Mouse (Mus musculus): Measurements from ENCODE around the gene Synpo2. TPM values are rescaled to one million over a fixed set of nuclear protein-coding genes. Genes with fewer than 3 reads are reported as not detected.

Synpo2 gene
- polyA plus RNA-seq, 1 experiment from 2014 or later = 39.9 TPM

DNA sequence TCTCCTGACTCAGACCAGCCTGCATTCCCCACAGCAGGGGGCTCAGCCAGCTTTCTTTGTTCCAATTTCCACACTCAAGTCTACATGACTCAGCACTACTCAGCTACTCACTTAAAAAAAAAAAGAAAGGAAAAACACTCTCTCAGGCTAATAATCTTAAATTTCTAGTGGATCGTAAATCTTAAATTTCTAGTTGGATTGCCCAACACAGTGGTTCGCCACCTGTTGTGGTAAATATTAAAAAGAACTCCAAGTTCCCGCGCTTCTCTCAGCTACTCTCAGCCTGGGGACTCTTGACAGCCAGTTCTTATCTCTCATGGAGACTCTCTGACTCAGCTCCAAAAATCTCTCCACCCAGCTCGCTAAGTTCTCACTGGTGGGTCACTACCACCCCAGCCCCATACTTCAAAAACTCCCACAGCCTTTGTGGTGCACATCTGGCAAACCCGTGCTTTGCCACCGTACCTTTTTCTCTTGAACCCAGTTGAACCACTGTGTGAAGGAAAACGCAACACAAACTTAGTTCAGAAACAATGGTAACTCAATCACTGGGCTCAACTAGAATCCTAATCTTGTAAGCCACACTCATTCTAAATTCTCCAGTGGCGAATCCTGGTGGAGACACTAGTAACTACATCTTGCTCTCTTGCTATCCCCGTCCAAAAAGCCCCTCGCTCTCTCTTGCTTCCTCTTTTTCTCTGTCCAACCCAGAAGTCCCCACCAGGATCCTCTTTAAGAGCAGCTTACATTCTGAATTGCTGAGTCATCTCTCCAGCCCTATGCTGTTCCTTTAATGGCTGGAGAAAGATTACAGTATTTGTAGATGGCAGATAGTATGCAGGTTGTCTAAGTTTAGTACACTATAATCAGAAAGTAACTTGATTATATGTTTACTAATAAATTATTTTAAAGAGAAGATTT lies 20.5 kb upstream of the Synpo2 start:
- H3K9me3 ChIP-seq (ENCODE audit: control insufficient read depth, low read depth, low read length) = no peaks in the 10 kb centered on the region
- ATAC-seq (ENCODE audit: insufficient number of reproducible peaks, insufficient read depth, low FRiP score, low read depth) = no peak
- 82% methylated on average over 11 of the region's 11 CpGs for WGBS
- no peaks in the 10 kb centered on the region for H3K27me3 ChIP-seq (ENCODE audit: control insufficient read depth, insufficient read depth, low read length)
- H3K36me3 ChIP-seq (ENCODE audit: control insufficient read depth, insufficient read depth, low read length) = no peaks in the 10 kb centered on the region
- no peak overlapping the region for H3K9ac ChIP-seq (replicated peaks; ENCODE audit: low read depth, low read length)
- no peak overlapping the region for H3K27ac ChIP-seq (ENCODE audit: low read length)
- H3K4me2 ChIP-seq (replicated peaks; ENCODE audit: low read depth, low read length) = no peak overlapping the region
- H3K4me3 ChIP-seq (ENCODE audit: low read depth, low read length) = no peak overlapping the region
- H3K4me1 ChIP-seq (ENCODE audit: control insufficient read depth, insufficient read depth, low read length) = no peaks in the 10 kb centered on the region

DNA sequence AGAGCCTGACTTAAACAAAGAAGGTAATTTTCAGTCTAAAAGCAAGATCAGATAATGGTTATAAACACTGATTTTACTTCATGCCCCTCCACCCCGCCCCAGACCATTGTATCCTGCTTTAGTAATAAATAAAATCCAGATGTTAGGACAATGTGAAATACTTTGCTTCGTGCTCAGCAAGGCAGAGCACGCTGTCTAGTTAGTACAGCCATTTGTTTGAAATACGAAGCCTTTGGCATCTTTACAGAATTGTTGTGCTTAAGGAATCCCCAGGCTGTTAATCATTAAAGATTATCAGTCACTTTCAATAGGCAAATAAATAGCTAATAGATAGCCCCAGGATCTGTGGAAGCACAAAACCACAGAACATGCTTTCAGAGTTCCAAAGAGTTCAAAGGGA lies 9.7 kb upstream of the Synpo2 start:
- Histone ChIP-seq H3K9me3 (ENCODE audit: control insufficient read depth, low read depth, low read length) (no peaks in the 10 kb centered on the region), H3K4me3 (ENCODE audit: low read depth, low read length) (no peak overlapping the region), H3K27ac (ENCODE audit: low read length) (no peak overlapping the region), H3K4me2 (replicated peaks; ENCODE audit: low read depth, low read length) (no peak overlapping the region), H3K4me1 (ENCODE audit: control insufficient read depth, insufficient read depth, low read length) (no peaks in the 10 kb centered on the region), H3K9ac (replicated peaks; ENCODE audit: low read depth, low read length) (no peak overlapping the region), H3K27me3 (ENCODE audit: control insufficient read depth, insufficient read depth, low read length) (no peaks in the 10 kb centered on the region), H3K36me3 (ENCODE audit: control insufficient read depth, insufficient read depth, low read length) (no peaks in the 10 kb centered on the region)
- no peak for ATAC-seq (ENCODE audit: insufficient number of reproducible peaks, insufficient read depth, low FRiP score, low read depth)
- WGBS = 22% methylated on average over 4 of the region's 4 CpGs

DNA sequence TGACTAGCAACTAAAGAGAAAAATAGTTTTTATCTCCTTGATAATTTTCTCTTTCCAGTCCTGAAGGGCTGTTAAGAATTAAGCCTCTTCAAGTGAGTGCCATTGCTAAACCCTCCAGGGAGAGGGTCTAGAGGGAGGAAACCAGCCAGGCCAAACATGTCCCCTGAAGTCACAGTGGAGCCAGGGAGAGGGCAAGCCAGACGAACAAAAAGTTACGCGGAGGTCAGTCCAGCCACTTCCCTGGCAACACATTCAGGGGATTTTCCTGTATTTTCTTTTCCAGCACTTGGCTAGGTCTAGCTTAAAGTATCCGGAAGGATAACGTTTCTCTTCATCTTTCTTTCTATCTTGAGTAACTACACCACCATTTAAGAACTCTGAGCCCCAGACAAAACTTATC lies 8.4 kb upstream of the Synpo2 start:
- Histone ChIP-seq H3K4me2 (replicated peaks; ENCODE audit: low read depth, low read length) (no peak overlapping the region), H3K36me3 (ENCODE audit: control insufficient read depth, insufficient read depth, low read length) (no peaks in the 10 kb centered on the region), H3K4me3 (ENCODE audit: low read depth, low read length) (no peak overlapping the region), H3K27me3 (ENCODE audit: control insufficient read depth, insufficient read depth, low read length) (no peaks in the 10 kb centered on the region), H3K4me1 (ENCODE audit: control insufficient read depth, insufficient read depth, low read length) (no peaks in the 10 kb centered on the region), H3K9me3 (ENCODE audit: control insufficient read depth, low read depth, low read length) (no peaks in the 10 kb centered on the region), H3K9ac (replicated peaks; ENCODE audit: low read depth, low read length) (no peak overlapping the region), H3K27ac (ENCODE audit: low read length) (no peak overlapping the region)
- ATAC-seq (ENCODE audit: insufficient number of reproducible peaks, insufficient read depth, low FRiP score, low read depth) = no peak
- 50% methylated on average over 5 of the region's 5 CpGs for WGBS

DNA sequence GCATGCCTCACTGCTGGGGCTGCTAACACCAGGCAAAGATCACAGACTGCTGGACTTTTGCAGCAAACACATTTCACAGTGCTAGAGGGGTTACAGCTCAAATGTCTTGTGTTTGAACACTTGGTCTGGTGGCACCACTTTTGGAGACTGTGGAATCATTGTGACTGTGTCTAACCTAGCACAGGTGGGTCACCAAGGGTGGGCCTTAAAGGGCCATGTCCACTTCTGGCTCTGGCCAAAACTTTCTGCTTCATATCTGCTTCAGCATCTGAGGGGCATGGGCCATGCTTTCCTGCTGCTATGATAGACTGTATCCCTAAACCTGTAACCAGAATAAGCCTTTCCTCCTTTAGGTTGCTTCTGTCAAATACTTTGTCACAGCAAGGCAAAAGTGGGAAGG lies 1.5 kb upstream of the Synpo2 start:
- no peak for ATAC-seq (ENCODE audit: insufficient number of reproducible peaks, insufficient read depth, low FRiP score, low read depth)

DNA sequence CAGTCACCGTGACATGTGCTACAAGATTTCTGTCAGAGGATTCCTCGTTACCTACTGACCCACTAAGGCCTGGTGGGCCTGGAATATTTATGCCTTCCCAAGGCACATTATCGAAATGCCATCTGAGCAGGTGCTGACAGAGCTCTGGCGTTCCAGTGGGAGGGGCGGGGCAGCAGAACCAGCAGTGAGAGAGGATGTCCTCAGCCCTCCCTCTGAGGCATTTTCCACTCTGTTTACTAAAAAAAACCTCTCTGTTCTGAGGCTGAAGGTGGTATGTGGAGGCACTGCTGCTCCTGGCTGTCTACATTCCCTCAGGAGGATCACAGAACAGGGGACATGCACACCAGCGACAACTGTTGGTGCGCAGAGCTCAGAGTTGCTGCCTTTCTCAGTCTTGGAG lies 1.1 kb upstream of the Synpo2 start:
- Histone ChIP-seq H3K36me3 (ENCODE audit: control insufficient read depth, insufficient read depth, low read length) (no peaks in the 10 kb centered on the region), H3K9ac (replicated peaks; ENCODE audit: low read depth, low read length) (no peak overlapping the region), H3K4me3 (ENCODE audit: low read depth, low read length) (no peak overlapping the region), H3K4me2 (replicated peaks; ENCODE audit: low read depth, low read length) (no peak overlapping the region), H3K27me3 (ENCODE audit: control insufficient read depth, insufficient read depth, low read length) (no peaks in the 10 kb centered on the region), H3K9me3 (ENCODE audit: control insufficient read depth, low read depth, low read length) (no peaks in the 10 kb centered on the region), H3K4me1 (ENCODE audit: control insufficient read depth, insufficient read depth, low read length) (peaks cover 7% of the 10 kb centered on the region; the same call in 1 of the 2 replicates), H3K27ac (ENCODE audit: low read length) (no peak overlapping the region)
- no peak for ATAC-seq (ENCODE audit: insufficient number of reproducible peaks, insufficient read depth, low FRiP score, low read depth)
- WGBS = 32% methylated on average over 7 of the region's 7 CpGs

More for the DNA sequence above, 1.5 kb upstream of the Synpo2 start:
- no peak overlapping the region for H3K4me3 ChIP-seq (ENCODE audit: low read depth, low read length)
- H3K9me3 ChIP-seq (ENCODE audit: control insufficient read depth, low read depth, low read length) = no peaks in the 10 kb centered on the region
- no peak overlapping the region for H3K4me2 ChIP-seq (replicated peaks; ENCODE audit: low read depth, low read length)
- no peaks in the 10 kb centered on the region for H3K36me3 ChIP-seq (ENCODE audit: control insufficient read depth, insufficient read depth, low read length)
- H3K4me1 ChIP-seq (ENCODE audit: control insufficient read depth, insufficient read depth, low read length) = peaks cover 7% of the 10 kb centered on the region; the same call in 1 of the 2 replicates
- no peaks in the 10 kb centered on the region for H3K27me3 ChIP-seq (ENCODE audit: control insufficient read depth, insufficient read depth, low read length)
- H3K27ac ChIP-seq (ENCODE audit: low read length) = no peak overlapping the region
- H3K9ac ChIP-seq (replicated peaks; ENCODE audit: low read depth, low read length) = no peak overlapping the region

DNA sequence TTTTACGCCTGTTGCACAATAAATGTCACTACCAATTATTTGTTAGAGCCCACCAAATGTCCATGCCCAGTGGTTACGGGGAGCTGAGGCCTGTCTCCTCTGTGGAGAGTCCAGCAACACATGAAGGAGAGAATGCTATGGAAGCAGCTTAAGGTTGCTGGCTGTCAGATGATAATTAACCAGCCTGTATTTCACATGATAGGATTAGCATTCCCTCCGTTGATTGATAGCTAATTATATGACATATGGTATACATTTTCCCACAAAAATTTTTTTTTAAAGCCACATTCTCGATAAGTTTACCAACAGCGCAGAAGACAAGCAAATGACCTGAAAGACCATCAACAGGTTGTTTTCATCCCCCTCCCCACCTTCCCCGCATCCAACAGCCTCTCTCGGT lies 454 bp downstream of the Synpo2 start:
- H3K27me3 ChIP-seq (ENCODE audit: control insufficient read depth, insufficient read depth, low read length) = no peaks in the 10 kb centered on the region
- no peaks in the 10 kb centered on the region for H3K9me3 ChIP-seq (ENCODE audit: control insufficient read depth, low read depth, low read length)
- no peaks in the 10 kb centered on the region for H3K36me3 ChIP-seq (ENCODE audit: control insufficient read depth, insufficient read depth, low read length)
- peak overlapping the region; percentile 49 for H3K9ac ChIP-seq (replicated peaks; ENCODE audit: low read depth, low read length)
- peak overlapping the region; percentile 67; the same call in 1 of the 2 replicates for H3K27ac ChIP-seq (ENCODE audit: low read length)
- ATAC-seq (ENCODE audit: insufficient number of reproducible peaks, insufficient read depth, low FRiP score, low read depth) = no peak; the same call in 1 of the 2 replicates
- 22% methylated on average over 7 of the region's 7 CpGs for WGBS
- peaks cover 7% of the 10 kb centered on the region; the same call in 1 of the 2 replicates for H3K4me1 ChIP-seq (ENCODE audit: control insufficient read depth, insufficient read depth, low read length)
- peak overlapping the region; percentile 57 for H3K4me3 ChIP-seq (ENCODE audit: low read depth, low read length)
- peak overlapping the region; percentile 61 for H3K4me2 ChIP-seq (replicated peaks; ENCODE audit: low read depth, low read length)

DNA sequence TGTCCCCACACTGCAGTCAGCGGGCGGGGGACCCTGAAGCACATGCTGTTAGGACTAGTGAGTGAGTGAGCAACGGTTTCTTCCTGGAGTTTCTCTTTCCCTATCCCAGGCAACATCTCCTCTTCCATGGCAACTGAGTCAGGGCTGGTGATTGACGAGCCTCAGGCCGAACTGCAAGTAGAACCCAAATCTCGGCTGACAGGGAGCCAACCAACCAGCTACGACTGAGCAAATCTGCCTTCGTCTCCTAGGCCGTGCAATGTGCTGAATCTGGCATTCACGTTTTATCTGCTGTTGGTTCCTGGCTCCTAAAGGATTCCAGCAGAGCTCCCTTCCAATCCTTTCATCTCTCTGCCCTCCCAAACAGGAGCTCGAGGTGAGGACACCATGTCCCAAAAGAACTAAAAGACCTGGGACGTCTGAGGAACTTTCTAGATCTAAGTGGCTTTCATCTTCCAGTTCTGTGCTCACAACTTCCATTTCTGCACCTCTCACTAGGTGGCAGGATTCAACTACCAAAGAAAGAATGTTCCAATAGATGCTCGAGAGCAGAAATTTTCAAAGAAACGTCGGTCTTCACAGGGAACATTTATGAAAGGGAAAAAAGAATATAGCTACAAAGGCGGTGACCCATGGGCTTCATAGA lies 1.6 kb downstream of the Synpo2 start:
- no peak for ATAC-seq (ENCODE audit: insufficient number of reproducible peaks, insufficient read depth, low FRiP score, low read depth)
- no peaks in the 10 kb centered on the region for H3K27me3 ChIP-seq (ENCODE audit: control insufficient read depth, insufficient read depth, low read length)

DNA sequence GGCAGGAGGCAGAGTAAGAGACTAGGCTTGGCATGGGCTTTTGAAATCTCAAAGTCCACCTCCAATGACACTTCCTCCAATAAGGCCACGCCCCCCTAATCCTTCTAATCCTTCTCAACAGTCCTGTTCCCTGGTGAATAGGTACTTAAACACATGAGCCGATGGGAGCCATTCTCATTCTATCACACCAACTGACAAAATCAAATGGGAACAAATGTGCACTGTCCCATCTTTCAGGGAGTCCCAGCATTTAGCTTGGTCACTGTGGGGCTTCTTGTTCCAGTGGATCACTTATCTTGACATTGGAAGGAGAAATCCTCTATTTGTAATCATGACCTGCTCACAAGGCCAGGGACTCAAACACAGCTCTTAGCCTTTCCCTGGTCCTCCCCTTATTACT lies 4.3 kb downstream of the Synpo2 start:
- H3K36me3 ChIP-seq (ENCODE audit: control insufficient read depth, insufficient read depth, low read length) = no peaks in the 10 kb centered on the region
- no peak overlapping the region for H3K4me3 ChIP-seq (ENCODE audit: low read depth, low read length)
- no peak overlapping the region for H3K9ac ChIP-seq (replicated peaks; ENCODE audit: low read depth, low read length)
- no peak overlapping the region for H3K4me2 ChIP-seq (replicated peaks; ENCODE audit: low read depth, low read length)
- 90% methylated on average over 2 of the region's 2 CpGs for WGBS
- H3K27ac ChIP-seq (ENCODE audit: low read length) = no peak overlapping the region
- H3K9me3 ChIP-seq (ENCODE audit: control insufficient read depth, low read depth, low read length) = no peaks in the 10 kb centered on the region
- ATAC-seq (ENCODE audit: insufficient number of reproducible peaks, insufficient read depth, low FRiP score, low read depth) = no peak
- peaks cover 1% of the 10 kb centered on the region; the same call in 1 of the 2 replicates for H3K4me1 ChIP-seq (ENCODE audit: control insufficient read depth, insufficient read depth, low read length)
- no peaks in the 10 kb centered on the region for H3K27me3 ChIP-seq (ENCODE audit: control insufficient read depth, insufficient read depth, low read length)

More for the DNA sequence above, 1.6 kb downstream of the Synpo2 start:
- H3K27ac ChIP-seq (ENCODE audit: low read length) = 0 out of 2 replicates have a peak overlapping the region, but pooled peaks have one; percentile 16
- peak overlapping the region; percentile 36 for H3K4me2 ChIP-seq (replicated peaks; ENCODE audit: low read depth, low read length)
- peak overlapping the region; percentile 20 for H3K4me3 ChIP-seq (ENCODE audit: low read depth, low read length)
- H3K36me3 ChIP-seq (ENCODE audit: control insufficient read depth, insufficient read depth, low read length) = no peaks in the 10 kb centered on the region
- H3K9ac ChIP-seq (replicated peaks; ENCODE audit: low read depth, low read length) = no peak overlapping the region; the same call in 1 of the 2 replicates
- H3K4me1 ChIP-seq (ENCODE audit: control insufficient read depth, insufficient read depth, low read length) = peaks cover 7% of the 10 kb centered on the region; the same call in 1 of the 2 replicates
- WGBS = 30% methylated on average over 16 of the region's 16 CpGs
- H3K9me3 ChIP-seq (ENCODE audit: control insufficient read depth, low read depth, low read length) = no peaks in the 10 kb centered on the region

Measured in stomach, embryonic 14.5 days (tissue).